Mouse (Mus musculus) frontal cortex, adult (tissue): ENCODE data around the gene Gm7029.
"Not testable (repeated sequence)": the region's sequence is repeated elsewhere in the genome, so short reads cannot be mapped to it uniquely, and the experiment has no call there.

Source experiments
- ATAC-seq: cut with Nextera tagmentation; 2 replicates; pipeline ENCODE4 v1.9.2; 2017; ENCODE audit warnings: mild to moderate bottlenecking, moderate library complexity, mixed read lengths; ENCODE audit not compliant: low TSS enrichment

Gm7029 gene

GRCm38 (mm10) chr17:33891892-33892291, 18.3 kb downstream of the Gm7029 start:
- not testable (repeated sequence) for ATAC-seq

DNA sequence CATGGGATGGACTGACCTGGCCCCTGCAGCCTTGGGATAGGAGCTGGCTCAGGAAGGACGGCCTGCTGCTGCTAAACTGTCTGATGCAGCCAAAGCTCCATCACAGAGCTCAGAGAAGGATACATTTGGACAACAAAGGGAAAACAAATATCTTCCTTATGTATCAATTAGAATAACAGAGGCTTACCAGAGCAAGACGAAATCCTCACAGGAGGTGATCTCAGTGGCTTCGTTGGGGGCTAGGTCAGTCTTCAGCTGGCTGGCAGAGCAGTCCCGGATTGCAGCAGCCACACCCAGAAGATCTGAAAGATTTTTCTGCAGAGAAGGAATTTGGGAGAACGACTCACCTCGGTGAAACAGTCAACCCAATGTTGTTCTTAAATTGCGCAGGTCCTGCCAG, 18.8 kb downstream of the Gm7029 start:
- no peak for ATAC-seq

DNA sequence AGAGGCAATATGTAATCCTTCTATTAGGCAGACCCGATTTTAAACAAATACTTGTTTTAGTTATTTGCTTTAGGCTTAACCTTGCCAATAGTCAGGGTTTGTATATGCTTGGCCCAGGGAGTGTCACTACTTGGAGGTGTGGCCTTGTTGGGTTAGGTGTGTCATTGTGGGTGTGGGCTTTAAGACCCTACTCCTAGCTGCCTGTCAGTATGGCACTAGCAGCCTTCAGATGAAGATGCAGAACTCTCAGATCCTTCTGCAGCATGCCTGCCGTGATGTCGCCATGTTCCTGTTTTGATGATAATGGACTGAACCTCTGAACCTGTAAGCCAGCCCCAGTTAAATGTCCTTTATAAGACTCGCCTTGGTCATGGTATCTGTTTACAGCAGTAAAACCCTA, 19.4 kb downstream of the Gm7029 start:
- ATAC-seq, result not testable (repeated sequence)

DNA sequence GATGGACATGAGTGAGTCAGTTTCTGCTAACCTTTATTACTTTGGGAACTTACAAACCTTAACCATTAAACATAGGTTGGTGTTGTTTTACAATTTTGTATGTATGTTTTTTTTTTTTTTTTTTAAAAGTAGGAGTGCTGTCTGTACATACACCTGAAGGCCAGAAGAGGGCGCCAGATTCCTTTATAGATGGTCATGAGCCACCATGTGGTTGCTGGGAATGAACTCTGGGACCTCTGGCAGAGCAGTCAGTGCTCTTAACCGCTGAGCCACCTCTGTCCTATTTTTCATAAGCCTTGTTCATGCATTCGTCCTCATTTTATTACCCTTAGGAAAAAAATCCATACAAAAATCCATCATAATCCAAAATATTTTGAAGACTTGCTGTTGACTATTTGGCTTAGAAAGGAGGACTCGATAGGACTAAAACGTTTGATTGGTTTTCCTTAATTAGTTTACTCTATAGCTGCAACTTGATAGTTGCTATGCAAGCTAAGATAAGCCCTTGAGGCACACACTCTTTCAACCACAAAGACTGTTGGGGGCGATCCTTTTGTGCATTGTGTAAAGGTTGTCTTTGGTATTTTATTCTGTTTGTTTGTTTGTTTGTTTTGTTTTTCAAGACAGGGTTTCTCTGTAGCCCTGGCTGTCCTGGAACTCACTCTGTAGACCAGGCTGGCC, 23.6 kb downstream of the Gm7029 start:
- no peak for ATAC-seq

DNA sequence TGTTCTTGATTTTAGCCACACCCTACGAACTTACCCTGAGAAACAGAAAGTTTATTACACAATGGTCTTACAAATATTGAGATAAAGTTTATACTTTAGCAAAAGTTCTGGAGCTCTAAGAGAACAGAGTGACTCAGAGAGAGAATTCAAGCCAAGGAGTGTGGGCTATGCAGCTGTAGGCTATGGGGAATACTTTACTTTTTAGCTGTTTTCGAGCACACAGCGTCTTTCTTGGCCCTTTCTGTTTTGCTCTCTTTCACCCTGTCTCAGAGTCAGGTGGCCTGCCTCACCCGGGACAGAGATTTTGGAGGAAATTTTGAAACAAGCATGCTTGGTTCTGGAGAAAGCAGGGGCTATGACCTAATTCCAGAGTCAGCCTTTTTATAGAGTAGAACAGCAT, 24.6 kb downstream of the Gm7029 start:
- ATAC-seq, result peak; percentile 59; the same call in 1 of the 2 replicates

DNA sequence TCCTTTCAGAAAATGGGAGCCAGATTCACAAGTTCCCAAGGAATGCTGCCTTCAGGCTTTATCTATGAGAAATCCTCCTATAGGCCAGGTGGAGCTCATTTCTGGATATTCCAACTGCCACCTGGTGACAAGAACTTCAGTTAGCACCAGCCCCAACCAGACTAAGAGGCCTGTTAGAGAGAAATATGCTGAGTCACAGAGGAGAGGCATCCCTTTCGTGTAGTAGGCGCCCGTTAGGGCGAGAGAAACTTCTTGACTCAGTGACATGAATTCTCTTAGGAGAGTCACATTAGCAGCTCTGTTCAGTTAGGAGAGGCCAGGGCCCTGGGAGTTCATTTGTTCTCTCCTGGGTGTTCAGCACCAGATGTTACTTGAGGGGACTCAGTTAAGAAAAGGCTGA, 26.0 kb downstream of the Gm7029 start:
- no peak for ATAC-seq

GRCm38 (mm10) chr17:33900281-33900988, 26.8 kb downstream of the Gm7029 start:
- ATAC-seq, result no peak

DNA sequence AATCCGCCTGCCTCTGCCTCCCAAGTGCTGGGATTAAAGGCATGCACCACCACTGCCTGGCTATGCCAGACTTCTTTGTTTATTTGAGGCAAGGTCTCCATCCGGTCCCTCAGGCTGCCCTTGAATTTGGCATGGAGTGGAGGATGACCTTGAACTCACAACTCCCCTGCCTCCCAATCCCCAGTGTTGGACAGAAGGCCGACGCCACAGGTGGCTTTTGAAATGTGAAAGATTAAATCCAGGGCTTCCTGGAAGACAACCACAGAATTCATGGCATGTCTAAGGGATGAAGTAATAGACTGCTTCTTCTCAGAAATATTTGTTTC, 27.3 kb downstream of the Gm7029 start:
- ATAC-seq, result no peak

DNA sequence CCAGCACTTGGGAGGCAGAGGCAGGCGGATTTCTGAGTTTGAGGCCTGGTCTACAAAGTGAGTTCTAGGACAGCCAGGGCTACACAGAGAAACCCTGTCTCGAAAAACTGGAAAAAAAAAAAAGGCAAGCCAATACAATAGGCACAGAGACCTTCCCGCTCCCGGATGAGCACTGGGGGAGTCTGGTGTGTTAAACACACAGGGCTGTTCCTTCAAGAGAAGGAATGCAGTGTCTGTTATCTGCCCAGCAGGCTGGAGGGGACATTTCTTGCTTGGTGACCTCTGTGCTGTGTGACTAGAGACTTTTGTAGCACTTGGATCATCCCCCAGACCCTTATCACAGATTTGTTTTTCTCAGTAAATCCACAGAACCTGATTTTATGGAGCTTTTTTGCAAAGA, 28.0 kb downstream of the Gm7029 start:
- no peak for ATAC-seq

DNA sequence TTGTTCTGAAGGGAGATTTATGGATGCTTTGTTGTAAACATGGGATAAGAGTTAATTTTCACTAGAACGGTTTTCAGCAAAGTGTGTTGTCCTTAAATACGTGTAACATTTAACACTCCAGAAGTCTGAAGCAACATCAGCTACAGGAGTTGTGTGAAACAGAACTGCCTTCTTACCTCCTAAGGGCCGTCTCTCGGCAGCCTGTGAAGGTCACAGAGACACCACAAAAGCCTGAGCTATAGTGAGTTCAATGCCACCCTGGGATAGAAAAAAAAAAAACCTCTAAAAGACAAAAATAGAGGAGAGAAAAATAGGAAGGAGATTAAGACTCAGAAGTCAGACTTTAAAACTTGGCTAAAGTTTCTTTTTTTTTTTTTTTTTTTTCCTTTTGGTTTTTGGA, 28.4 kb downstream of the Gm7029 start:
- ATAC-seq, result no peak

DNA sequence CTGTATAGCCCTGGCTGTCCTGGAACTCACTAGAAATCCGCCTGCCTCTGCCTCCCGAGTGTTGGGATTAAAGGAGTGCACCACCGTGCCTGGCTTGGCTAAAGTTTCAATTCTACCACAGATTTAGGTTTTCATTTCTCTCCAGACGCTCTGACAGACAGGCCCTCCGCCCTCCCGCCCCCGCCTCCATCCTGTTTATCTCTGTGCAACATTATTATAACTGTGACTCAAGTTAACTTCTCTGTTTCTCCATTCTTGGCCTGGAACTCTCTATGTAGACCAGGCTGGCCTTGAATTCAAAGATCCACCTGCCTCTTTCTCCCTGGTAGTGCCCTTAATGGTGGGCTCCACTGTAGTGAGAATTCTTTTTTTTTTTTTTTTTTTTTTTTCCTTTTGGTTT, 28.9 kb downstream of the Gm7029 start:
- ATAC-seq, result no peak

GRCm38 (mm10) chr17:33903911-33904651, 30.4 kb downstream of the Gm7029 start:
- not testable (repeated sequence) for ATAC-seq

- ATAC-seq, result not testable (repeated sequence)
Measured at GRCm38 (mm10) chr17:33904835-33905234, 31.2 kb downstream of the Gm7029 start, which contains the start of gene Platr17. Platr17 (plus strand) TSS chr17:33905135.

DNA sequence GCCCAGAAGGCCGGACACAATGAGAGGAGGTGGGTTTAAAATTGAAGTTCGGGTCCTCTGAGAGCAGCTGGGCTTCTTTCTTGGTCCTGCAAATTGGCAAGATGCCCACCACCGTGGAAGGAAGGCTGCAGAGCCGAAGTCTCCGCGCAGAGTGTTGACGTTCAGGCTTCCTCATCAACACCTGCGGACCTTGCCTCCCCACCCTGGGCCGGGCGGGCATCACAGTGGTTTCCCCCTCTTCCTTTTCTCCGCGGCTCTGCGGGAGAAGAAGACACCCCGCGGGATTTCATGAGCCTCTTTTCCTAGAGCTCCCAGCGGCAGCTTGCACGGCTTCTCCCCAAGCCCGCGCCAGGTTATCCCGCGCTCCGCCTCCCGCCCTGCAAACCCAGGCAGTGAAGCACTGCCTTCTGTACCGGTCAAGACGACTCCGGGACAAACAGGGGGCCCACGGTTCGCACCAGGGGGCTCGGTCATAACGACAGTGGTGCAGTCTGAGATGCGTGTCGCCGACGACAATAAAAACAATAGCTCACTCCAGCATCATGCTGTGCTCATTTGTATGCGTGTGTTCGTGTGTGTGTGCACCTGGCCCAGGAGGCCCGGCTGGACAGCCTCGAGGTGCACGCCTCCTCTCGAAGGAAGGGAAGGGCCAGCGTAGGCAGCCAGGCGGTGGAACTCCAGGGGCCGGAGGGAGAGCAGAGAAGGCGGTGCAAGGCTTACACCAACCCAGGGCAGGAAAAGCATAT, 34.9 kb downstream of the Gm7029 start:
- peak; percentile 52 for ATAC-seq

GRCm38 (mm10) chr17:33909077-33909868, 35.6 kb downstream of the Gm7029 start, which contains the start of gene Daxx:
Daxx (plus strand) TSS chr17:33909414.
- peak; percentile 94 for ATAC-seq

- 0 out of 2 replicates have a peak, but pooled peaks have one; percentile 8 for ATAC-seq
Measured at GRCm38 (mm10) chr17:33909869-33910250, 36.2 kb downstream of the Gm7029 start.

GRCm38 (mm10) chr17:33910346-33911051, 36.9 kb downstream of the Gm7029 start:
- no peak for ATAC-seq

DNA sequence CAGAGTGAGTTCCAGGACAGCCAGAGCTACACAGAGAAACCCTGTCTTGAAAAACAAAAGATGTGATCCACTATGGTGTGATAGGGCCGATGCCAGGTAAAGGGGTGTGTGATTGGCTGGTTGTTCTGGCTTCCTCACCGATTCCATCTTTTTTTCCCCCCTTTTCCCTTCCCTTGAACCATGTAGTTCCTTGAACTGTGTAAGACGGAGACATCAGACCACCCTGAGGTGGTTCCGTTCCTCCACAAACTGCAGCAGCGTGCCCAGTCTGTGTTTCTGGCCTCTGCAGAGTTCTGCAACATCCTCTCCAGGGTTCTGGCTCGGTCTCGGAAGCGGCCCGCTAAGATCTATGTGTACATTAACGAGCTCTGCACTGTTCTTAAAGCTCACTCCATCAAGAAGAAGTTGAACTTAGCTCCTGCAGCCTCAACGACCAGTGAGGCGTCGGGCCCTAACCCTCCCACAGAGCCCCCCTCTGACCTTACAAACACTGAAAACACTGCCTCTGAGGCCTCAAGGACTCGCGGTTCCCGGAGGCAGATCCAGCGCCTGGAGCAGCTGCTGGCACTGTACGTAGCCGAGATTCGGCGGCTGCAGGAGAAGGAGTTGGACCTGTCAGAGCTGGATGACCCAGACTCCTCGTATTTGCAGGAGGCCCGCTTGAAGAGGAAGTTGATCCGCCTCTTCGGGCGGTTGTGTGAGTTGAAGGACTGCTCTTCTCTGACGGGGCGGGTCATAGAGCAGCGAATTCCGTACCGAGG, 37.6 kb downstream of the Gm7029 start:
- no peak for ATAC-seq

- no peak for ATAC-seq
Measured at GRCm38 (mm10) chr17:33911813-33912414, 38.3 kb downstream of the Gm7029 start.
